Mouse (Mus musculus): ENCODE results near the gene Bicc1. TPM values are rescaled to one million over a fixed set of nuclear protein-coding genes. Genes with fewer than 3 reads are reported as not detected.

The Bicc1 gene
- polyA plus RNA-seq, 1 experiment from 2014 or later: 24.2 TPM

GRCm38 (mm10) chr10:71106491-71107205 lies 52.9 kb downstream of the Bicc1 start:
- no peak for ATAC-seq (replicated peaks; ENCODE audit: low FRiP score, low TSS enrichment, low read depth)
- H3K4me3 ChIP-seq (ENCODE audit: low read depth, low read length): no peak overlapping the region
- 93% methylated on average over 9 of the region's 9 CpGs for WGBS

GRCm38 (mm10) chr10:71104791-71105190 lies 54.7 kb downstream of the Bicc1 start:
- 66% methylated on average over 6 of the region's 6 CpGs for whole genome bisulfite sequencing
- ATAC-seq (replicated peaks; ENCODE audit: low FRiP score, low TSS enrichment, low read depth): no peak

More at GRCm38 (mm10) chr10:71106491-71107205, 52.9 kb downstream of the Bicc1 start:
- H3K4me2 ChIP-seq (ENCODE audit: low read length): no peak overlapping the region
- H3K9me3 ChIP-seq (ENCODE audit: control insufficient read depth, low read length): no peaks in the 10 kb centered on the region
- H3K9ac ChIP-seq (ENCODE audit: low read length): no peak overlapping the region
- no peak for DNase-seq (ENCODE audit: low spot score)
- H3K4me1 ChIP-seq (replicated peaks; ENCODE audit: control insufficient read depth, insufficient read depth, low read length): no peaks in the 10 kb centered on the region
- H3K27me3 ChIP-seq (replicated peaks; ENCODE audit: control insufficient read depth, insufficient read depth, low read length): no peaks in the 10 kb centered on the region
- no peaks in the 10 kb centered on the region for H3K36me3 ChIP-seq (ENCODE audit: control insufficient read depth, insufficient read depth, low read length)
- no peak overlapping the region for H3K27ac ChIP-seq (ENCODE audit: low read depth)

GRCm38 (mm10) chr10:71100815-71101499 lies 58.5 kb downstream of the Bicc1 start:
- no peaks in the 10 kb centered on the region for H3K9me3 ChIP-seq (ENCODE audit: control insufficient read depth, low read length)
- no peak overlapping the region for H3K9ac ChIP-seq (ENCODE audit: low read length)
- no peaks in the 10 kb centered on the region for H3K36me3 ChIP-seq (ENCODE audit: control insufficient read depth, insufficient read depth, low read length)
- no peaks in the 10 kb centered on the region for H3K4me1 ChIP-seq (replicated peaks; ENCODE audit: control insufficient read depth, insufficient read depth, low read length)
- H3K27me3 ChIP-seq (replicated peaks; ENCODE audit: control insufficient read depth, insufficient read depth, low read length): no peaks in the 10 kb centered on the region
- ATAC-seq (replicated peaks; ENCODE audit: low FRiP score, low TSS enrichment, low read depth) (no peak), DNase-seq (ENCODE audit: low spot score) (no peak)
- 82% methylated on average over 8 of the region's 8 CpGs for WGBS
- no peak overlapping the region for H3K4me3 ChIP-seq (ENCODE audit: low read depth, low read length)
- H3K4me2 ChIP-seq (ENCODE audit: low read length): no peak overlapping the region
- H3K27ac ChIP-seq (ENCODE audit: low read depth): no peak overlapping the region

More at GRCm38 (mm10) chr10:71104791-71105190, 54.7 kb downstream of the Bicc1 start:
- no peak overlapping the region for H3K4me3 ChIP-seq (ENCODE audit: low read depth, low read length)
- H3K27ac ChIP-seq (ENCODE audit: low read depth): no peak overlapping the region
- H3K9ac ChIP-seq (ENCODE audit: low read length): no peak overlapping the region
- DNase-seq (ENCODE audit: low spot score): no peak
- no peaks in the 10 kb centered on the region for H3K27me3 ChIP-seq (replicated peaks; ENCODE audit: control insufficient read depth, insufficient read depth, low read length)
- H3K4me2 ChIP-seq (ENCODE audit: low read length): no peak overlapping the region
- no peaks in the 10 kb centered on the region for H3K9me3 ChIP-seq (ENCODE audit: control insufficient read depth, low read length)
- no peaks in the 10 kb centered on the region for H3K4me1 ChIP-seq (replicated peaks; ENCODE audit: control insufficient read depth, insufficient read depth, low read length)
- H3K36me3 ChIP-seq (ENCODE audit: control insufficient read depth, insufficient read depth, low read length): no peaks in the 10 kb centered on the region

- H3K9ac ChIP-seq (ENCODE audit: low read length): no peak overlapping the region
- H3K27me3 ChIP-seq (replicated peaks; ENCODE audit: control insufficient read depth, insufficient read depth, low read length): no peaks in the 10 kb centered on the region
- DNase-seq (ENCODE audit: low spot score) (no peak), ATAC-seq (replicated peaks; ENCODE audit: low FRiP score, low TSS enrichment, low read depth) (no peak)
- H3K4me2 ChIP-seq (ENCODE audit: low read length): no peak overlapping the region
- WGBS: 84% methylated on average over 8 of the region's 8 CpGs
- no peaks in the 10 kb centered on the region for H3K4me1 ChIP-seq (replicated peaks; ENCODE audit: control insufficient read depth, insufficient read depth, low read length)
- no peak overlapping the region for H3K4me3 ChIP-seq (ENCODE audit: low read depth, low read length)
- H3K9me3 ChIP-seq (ENCODE audit: control insufficient read depth, low read length): no peaks in the 10 kb centered on the region
- no peaks in the 10 kb centered on the region for H3K36me3 ChIP-seq (ENCODE audit: control insufficient read depth, insufficient read depth, low read length)
- no peak overlapping the region for H3K27ac ChIP-seq (ENCODE audit: low read depth)
Measured at GRCm38 (mm10) chr10:71094707-71095254, 64.7 kb downstream of the Bicc1 start.

- H3K27ac ChIP-seq (ENCODE audit: low read depth): no peak overlapping the region
- WGBS: 97% methylated on average over 2 of the region's 2 CpGs
- H3K4me1 ChIP-seq (replicated peaks; ENCODE audit: control insufficient read depth, insufficient read depth, low read length): no peaks in the 10 kb centered on the region
- DNase-seq (ENCODE audit: low spot score): no peak
- no peak overlapping the region for H3K4me2 ChIP-seq (ENCODE audit: low read length)
- no peak overlapping the region for H3K4me3 ChIP-seq (ENCODE audit: low read depth, low read length)
- no peak for ATAC-seq (replicated peaks; ENCODE audit: low FRiP score, low TSS enrichment, low read depth)
- H3K9ac ChIP-seq (ENCODE audit: low read length): no peak overlapping the region
- H3K36me3 ChIP-seq (ENCODE audit: control insufficient read depth, insufficient read depth, low read length): no peaks in the 10 kb centered on the region
- no peaks in the 10 kb centered on the region for H3K9me3 ChIP-seq (ENCODE audit: control insufficient read depth, low read length)
- H3K27me3 ChIP-seq (replicated peaks; ENCODE audit: control insufficient read depth, insufficient read depth, low read length): no peaks in the 10 kb centered on the region
Measured at GRCm38 (mm10) chr10:71093312-71093711, 66.2 kb downstream of the Bicc1 start.

- H3K4me1 ChIP-seq (replicated peaks; ENCODE audit: control insufficient read depth, insufficient read depth, low read length): no peaks in the 10 kb centered on the region
- DNase-seq (ENCODE audit: low spot score) (no peak), ATAC-seq (replicated peaks; ENCODE audit: low FRiP score, low TSS enrichment, low read depth) (no peak)
- WGBS: 80% methylated on average over 4 of the region's 4 CpGs
- H3K4me2 ChIP-seq (ENCODE audit: low read length): no peak overlapping the region
- no peaks in the 10 kb centered on the region for H3K27me3 ChIP-seq (replicated peaks; ENCODE audit: control insufficient read depth, insufficient read depth, low read length)
- H3K9ac ChIP-seq (ENCODE audit: low read length): no peak overlapping the region
- H3K9me3 ChIP-seq (ENCODE audit: control insufficient read depth, low read length): no peaks in the 10 kb centered on the region
- H3K27ac ChIP-seq (ENCODE audit: low read depth): no peak overlapping the region
- no peaks in the 10 kb centered on the region for H3K36me3 ChIP-seq (ENCODE audit: control insufficient read depth, insufficient read depth, low read length)
- H3K4me3 ChIP-seq (ENCODE audit: low read depth, low read length): no peak overlapping the region
Measured at GRCm38 (mm10) chr10:71087359-71087716, 72.2 kb downstream of the Bicc1 start.

- DNase-seq (ENCODE audit: low spot score) (no peak), ATAC-seq (replicated peaks; ENCODE audit: low FRiP score, low TSS enrichment, low read depth) (no peak)
- Histone ChIP-seq H3K9me3 (ENCODE audit: control insufficient read depth, low read length) (no peaks in the 10 kb centered on the region), H3K27ac (ENCODE audit: low read depth) (no peak overlapping the region), H3K36me3 (ENCODE audit: control insufficient read depth, insufficient read depth, low read length) (no peaks in the 10 kb centered on the region), H3K4me3 (ENCODE audit: low read depth, low read length) (no peak overlapping the region), H3K27me3 (replicated peaks; ENCODE audit: control insufficient read depth, insufficient read depth, low read length) (no peaks in the 10 kb centered on the region), H3K4me1 (replicated peaks; ENCODE audit: control insufficient read depth, insufficient read depth, low read length) (no peaks in the 10 kb centered on the region), H3K9ac (ENCODE audit: low read length) (no peak overlapping the region), H3K4me2 (ENCODE audit: low read length) (no peak overlapping the region)
- WGBS: 52% methylated on average over 4 of the region's 4 CpGs
Measured at GRCm38 (mm10) chr10:71086571-71087358, 72.7 kb downstream of the Bicc1 start.

- no peak overlapping the region for H3K4me3 ChIP-seq (ENCODE audit: low read depth, low read length)
- no peaks in the 10 kb centered on the region for H3K36me3 ChIP-seq (ENCODE audit: control insufficient read depth, insufficient read depth, low read length)
- no peak overlapping the region for H3K27ac ChIP-seq (ENCODE audit: low read depth)
- no peak for ATAC-seq (replicated peaks; ENCODE audit: low FRiP score, low TSS enrichment, low read depth)
- H3K9me3 ChIP-seq (ENCODE audit: control insufficient read depth, low read length): no peaks in the 10 kb centered on the region
- 90% methylated on average over 6 of the region's 6 CpGs for WGBS
- H3K4me2 ChIP-seq (ENCODE audit: low read length): no peak overlapping the region
- DNase-seq (ENCODE audit: low spot score): no peak
- no peaks in the 10 kb centered on the region for H3K4me1 ChIP-seq (replicated peaks; ENCODE audit: control insufficient read depth, insufficient read depth, low read length)
- no peak overlapping the region for H3K9ac ChIP-seq (ENCODE audit: low read length)
- no peaks in the 10 kb centered on the region for H3K27me3 ChIP-seq (replicated peaks; ENCODE audit: control insufficient read depth, insufficient read depth, low read length)
Measured at GRCm38 (mm10) chr10:71082986-71083385, 76.5 kb downstream of the Bicc1 start.
